Mouse (Mus musculus) heart, postnatal 0 days (tissue): ENCODE measurements around the gene Magi1.

Source experiments
- CTCF ChIP-seq: IDR thresholded peaks from 2 replicates; pipeline ENCODE4 v1.5.1; 2016; ENCODE audit warnings: antibody characterized with exemption, control low read depth, low read depth
- EP300 ChIP-seq: IDR thresholded peaks from 2 replicates; pipeline ENCODE4 v1.6.1; 2016; ENCODE audit warnings: antibody characterized with exemption, low read depth

GRCm38 (mm10) chr6:93789721-93790120 is 494.0 kb downstream of the Magi1 start:
- TF ChIP-seq CTCF, result no peak
- TF ChIP-seq EP300, result no peak
